Mouse (Mus musculus) heart, postnatal 0 days (tissue): ENCODE measurements around the gene Prom2. TPM values are rescaled to one million over a fixed set of nuclear protein-coding genes. Genes with fewer than 3 reads are reported as not detected.

Source experiments
- ATAC-seq: fragments of 200-750 bp; cut with Nextera tagmentation; 2 replicates; pipeline ENCODE4 v1.8.0; 2017; ENCODE audit warnings: low read depth, moderate number of reproducible peaks, moderate library complexity; ENCODE audit not compliant: insufficient read depth
- DNase-seq: peaks from one replicate; pipeline ENCODE4 v3.0.0-alpha.2; 2016; ENCODE audit warnings: low spot score
- H3K27ac ChIP-seq: fragments of 300-500 bp; sonication (generic); 2 replicates; pipeline ENCODE4 v1.5.1; 2014; ENCODE audit warnings: low read depth, mild to moderate bottlenecking
- H3K27me3 ChIP-seq: fragments of 300-500 bp; sonication (generic); 2 replicates; pipeline ENCODE4 v1.6.1; 2014; ENCODE audit warnings: low read length, mixed read lengths; ENCODE audit not compliant: control insufficient read depth, insufficient read depth
- H3K36me3 ChIP-seq: fragments of 300-500 bp; sonication (generic); replicated peaks from 2 replicates; pipeline ENCODE4 v1.6.1; 2014; ENCODE audit warnings: low read length, mixed read lengths; ENCODE audit not compliant: control insufficient read depth, insufficient read depth
- H3K4me1 ChIP-seq: fragments of 300-500 bp; sonication (generic); 2 replicates; pipeline ENCODE4 v1.6.1; 2014; ENCODE audit warnings: antibody characterized with exemption; ENCODE audit not compliant: control insufficient read depth, insufficient read depth
- H3K4me2 ChIP-seq: fragments of 300-500 bp; sonication (generic); 2 replicates; pipeline ENCODE4 v1.6.1; 2014; ENCODE audit warnings: low read depth, mild to moderate bottlenecking, low read length, moderate library complexity
- H3K4me3 ChIP-seq: fragments of 300-500 bp; sonication (generic); 2 replicates; pipeline ENCODE4 v1.5.1; 2014; ENCODE audit warnings: low read depth, low read length
- H3K9ac ChIP-seq: fragments of 300-500 bp; sonication (generic); replicated peaks from 2 replicates; pipeline ENCODE4 v1.6.1; 2014; ENCODE audit warnings: low read depth, low read length, mixed read lengths
- H3K9me3 ChIP-seq: fragments of 300-500 bp; sonication (generic); replicated peaks from 2 replicates; pipeline ENCODE4 v1.6.1; 2016; ENCODE audit warnings: low read length; ENCODE audit not compliant: control insufficient read depth
- CTCF ChIP-seq: IDR thresholded peaks from 2 replicates; pipeline ENCODE4 v1.5.1; 2016; ENCODE audit warnings: antibody characterized with exemption, control low read depth, low read depth
- EP300 ChIP-seq: IDR thresholded peaks from 2 replicates; pipeline ENCODE4 v1.6.1; 2016; ENCODE audit warnings: antibody characterized with exemption, low read depth
- WGBS: fragments of 180-500 bp; shearing (Covaris S2); extraction: QIAGEN DNeasy Blood & Tissue Kit; methylation state at CpG from one replicate; pipeline ENCODE4 v1.1.7; 2014; 5-methylcytosine and 5-hydroxymethylcytosine counted together
- polyA plus RNA-seq: library from polyadenylated mRNA; unstranded; fragments of >200 nt; fragmentation: Nextera tagmentation; extraction: Ambion mirVana; gene quantifications from 2 replicates; pipeline ENCODE4 v1.2.1, GENCODE M21; 2015
- total RNA-seq: library from RNA; depleted of rRNA; stranded (reverse); fragments of >200 nt; gene quantifications from 2 replicates; pipeline ENCODE4 v1.2.3, GENCODE M21; 2014; ENCODE audit warnings: low replicate concordance

Prom2 gene
- total and polyA plus RNA-seq, 2 experiments from 2014 or later = 0.03 to 6.0 TPM

DNA sequence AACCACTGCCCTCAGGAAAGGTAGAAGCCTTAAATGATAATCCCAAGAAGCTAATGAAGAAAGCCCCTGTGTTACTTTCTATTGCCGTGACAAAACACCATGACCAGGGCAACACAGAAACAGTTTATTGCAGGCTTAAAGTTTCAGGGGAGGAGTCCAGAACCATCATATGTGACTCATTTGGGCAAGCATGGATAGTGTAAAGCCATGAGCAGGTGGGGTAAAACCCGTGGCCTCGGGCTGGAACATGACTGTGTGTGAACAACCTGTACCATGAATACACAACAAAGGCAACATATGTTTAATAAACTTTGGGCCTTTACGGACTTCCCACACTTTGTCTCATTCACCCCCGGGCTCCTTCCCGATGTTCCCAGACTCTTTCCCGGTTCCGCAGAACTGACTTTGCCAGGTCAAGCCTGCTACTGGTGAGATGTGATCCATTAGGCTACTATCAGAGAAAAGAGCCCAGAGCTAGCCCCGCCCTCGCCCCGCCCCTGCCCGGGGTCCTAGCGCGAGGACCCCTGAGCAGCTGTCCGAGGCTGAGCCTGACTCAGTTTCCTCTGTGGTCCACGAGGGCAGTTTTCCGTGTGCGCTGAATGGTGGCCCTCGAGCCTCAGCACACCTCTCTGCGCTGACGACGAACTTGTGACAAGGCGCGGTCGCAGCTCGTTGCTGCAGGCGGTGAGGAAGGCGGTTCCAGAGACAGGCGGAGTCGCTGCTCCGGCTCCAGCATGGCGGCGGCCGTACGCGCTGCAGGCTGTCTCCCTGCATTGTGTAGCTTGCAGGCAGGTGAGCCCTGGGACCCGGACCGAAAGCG lies 45.6 kb upstream of the Prom2 start, which contains the start of the genes Zfp661 and Mrps5:
Gene Zfp661 (minus strand): TSS at position 401 of the 820 bp plus-strand sequence.
Gene Mrps5 (plus strand): TSS at position 529 of the 820 bp plus-strand sequence.
- TF ChIP-seq CTCF (no peak), EP300 (peak; percentile 98)
- peak; percentile 69 for DNase-seq

GRCm38 (mm10) chr2:127584436-127584858 lies 43.2 kb upstream of the Prom2 start:
- Histone ChIP-seq H3K27me3 (no peaks in the 10 kb centered on the region), H3K9ac (peak overlapping the region; percentile 59), H3K4me1 (peaks cover 17% of the 10 kb centered on the region), H3K4me3 (peak overlapping the region; percentile 69), H3K27ac (no peak overlapping the region), H3K9me3 (no peaks in the 10 kb centered on the region), H3K36me3 (0 out of 2 replicates have a peak, but pooled peaks cover 3% of the 10 kb centered on the region), H3K4me2 (peak overlapping the region; percentile 94)
- ATAC-seq = peak; percentile 86
- DNase-seq = peak; percentile 94
- WGBS = under 1% methylated on average over 24 of the region's 24 CpGs
- TF ChIP-seq CTCF (0 out of 2 replicates have a peak, but pooled peaks have one; percentile 1), EP300 (no peak)

More for the DNA sequence above, 45.6 kb upstream of the Prom2 start, which contains the start of the genes Zfp661 and Mrps5:
- peaks cover 17% of the 10 kb centered on the region for H3K4me1 ChIP-seq
- H3K27ac ChIP-seq = peak within 1 kb of the TSS; percentile 86
- H3K27me3 ChIP-seq = no peaks in the 10 kb centered on the region
- H3K4me3 ChIP-seq = peak within 1 kb of the TSS; percentile 94
- H3K36me3 ChIP-seq = peaks cover 10% of the 10 kb centered on the region; the same call in 1 of the 2 replicates
- no peaks in the 10 kb centered on the region for H3K9me3 ChIP-seq
- peak within 1 kb of the TSS; percentile 93 for H3K9ac ChIP-seq
- WGBS = 5% methylated on average over 39 of the region's 39 CpGs
- ATAC-seq = peak; percentile 77
- peak within 1 kb of the TSS; percentile 83 for H3K4me2 ChIP-seq

DNA sequence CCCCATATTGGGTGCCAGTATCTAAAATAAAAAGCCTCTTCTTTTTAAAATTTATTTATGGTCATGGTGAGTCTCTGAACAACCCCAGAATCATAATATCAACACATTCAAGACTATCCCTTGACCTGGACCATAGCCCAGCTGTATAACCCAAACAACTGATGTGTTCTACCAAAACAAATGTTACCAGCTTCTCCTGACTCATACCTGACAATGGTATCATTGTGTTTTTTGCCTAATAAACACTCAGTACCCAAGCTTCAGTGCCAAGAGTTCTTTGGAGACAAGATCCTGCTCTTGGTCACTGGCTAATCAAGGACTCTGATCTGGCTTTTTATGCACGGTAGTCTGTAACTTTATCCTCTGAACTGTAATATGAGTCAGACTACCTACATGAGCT lies 32.1 kb upstream of the Prom2 start:
- 0 out of 2 replicates have a peak, but pooled peaks cover 4% of the 10 kb centered on the region for H3K9me3 ChIP-seq
- no peak overlapping the region for H3K9ac ChIP-seq
- peaks cover 21% of the 10 kb centered on the region for H3K36me3 ChIP-seq
- H3K4me1 ChIP-seq = no peaks in the 10 kb centered on the region
- 55% methylated on average over 1 of the region's 1 CpGs for WGBS
- no peak overlapping the region for H3K4me2 ChIP-seq
- no peak for ATAC-seq
- H3K4me3 ChIP-seq = no peak overlapping the region
- H3K27ac ChIP-seq = no peak overlapping the region
- DNase-seq = no peak
- no peak for TF ChIP-seq EP300
- TF ChIP-seq CTCF = no peak
- no peaks in the 10 kb centered on the region for H3K27me3 ChIP-seq

- ATAC-seq = peak; percentile 89
- Histone ChIP-seq H3K27ac (no peak overlapping the region), H3K9ac (no peak overlapping the region), H3K4me1 (no peaks in the 10 kb centered on the region), H3K4me2 (no peak overlapping the region), H3K36me3 (no peaks in the 10 kb centered on the region), H3K4me3 (no peak overlapping the region), H3K27me3 (peaks cover 5% of the 10 kb centered on the region; the same call in 1 of the 2 replicates), H3K9me3 (no peaks in the 10 kb centered on the region)
- TF ChIP-seq CTCF (peak; percentile 79), EP300 (no peak)
- DNase-seq = peak; percentile 68
- WGBS = 17% methylated on average over 18 of the region's 18 CpGs
Measured at GRCm38 (mm10) chr2:127559070-127559966, 18.1 kb upstream of the Prom2 start.

DNA sequence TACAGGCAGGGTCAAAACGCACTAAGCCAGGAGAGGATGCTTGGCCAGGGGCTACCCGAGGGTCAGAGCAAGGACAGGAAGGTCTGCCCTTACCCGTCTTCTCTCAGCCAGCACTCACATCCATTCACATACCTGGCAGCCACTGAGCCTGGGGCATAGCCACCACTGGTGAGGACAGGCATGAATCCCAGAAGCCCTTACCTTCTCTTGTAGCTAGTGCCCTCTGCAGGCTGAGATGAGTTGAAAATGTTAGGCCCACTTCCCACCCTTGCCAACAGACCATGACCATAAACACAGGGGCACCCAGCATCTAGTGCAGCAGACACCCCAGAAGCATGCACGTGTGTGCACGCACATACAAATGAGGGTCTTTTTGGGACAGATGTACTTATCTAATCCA lies 9.8 kb upstream of the Prom2 start:
- DNase-seq (no peak), ATAC-seq (no peak)
- WGBS = 51% methylated on average over 5 of the region's 5 CpGs
- Histone ChIP-seq H3K9me3 (no peaks in the 10 kb centered on the region), H3K27me3 (no peaks in the 10 kb centered on the region), H3K27ac (no peak overlapping the region), H3K36me3 (no peaks in the 10 kb centered on the region), H3K4me3 (no peak overlapping the region), H3K4me1 (no peaks in the 10 kb centered on the region), H3K9ac (no peak overlapping the region), H3K4me2 (no peak overlapping the region)
- TF ChIP-seq EP300 (no peak), CTCF (peak; percentile 38)
